Mouse (Mus musculus) kidney, embryonic 16.5 days (tissue): ENCODE results near the gene Gfpt1. TPM values are rescaled to one million over a fixed set of nuclear protein-coding genes. Genes with fewer than 3 reads are reported as not detected.

ENCODE experiments used
- ATAC-seq: fragments of 200-750 bp; cut with Nextera tagmentation; 2 replicates; pipeline ENCODE4 v1.8.0; 2017; ENCODE audit warnings: moderate TSS enrichment; ENCODE audit not compliant: low FRiP score, low TSS enrichment
- H3K27ac ChIP-seq: fragments of 300-500 bp; sonication (generic); 2 replicates; pipeline ENCODE4 v1.5.1; 2014; ENCODE audit warnings: low read length
- H3K27me3 ChIP-seq: fragments of 300-500 bp; sonication (generic); 2 replicates; pipeline ENCODE4 v1.6.1; 2014; ENCODE audit warnings: low read length, control low read depth, mixed read lengths; ENCODE audit not compliant: insufficient read depth
- H3K36me3 ChIP-seq: fragments of 300-500 bp; sonication (generic); 2 replicates; pipeline ENCODE4 v1.6.1; 2014; ENCODE audit warnings: low read length, control low read depth, mixed read lengths; ENCODE audit not compliant: insufficient read depth
- H3K4me1 ChIP-seq: fragments of 300-500 bp; sonication (generic); 2 replicates; pipeline ENCODE4 v1.6.1; 2014; ENCODE audit warnings: low read length, control low read depth, mixed read lengths; ENCODE audit not compliant: insufficient read depth
- H3K4me2 ChIP-seq: fragments of 300-500 bp; sonication (generic); replicated peaks from 2 replicates; pipeline ENCODE4 v1.6.1; 2014; ENCODE audit warnings: low read depth, low read length
- H3K4me3 ChIP-seq: fragments of 300-500 bp; sonication (generic); 2 replicates; pipeline ENCODE4 v1.5.1; 2014; ENCODE audit warnings: mild to moderate bottlenecking, low read length
- H3K9ac ChIP-seq: fragments of 300-500 bp; sonication (generic); replicated peaks from 2 replicates; pipeline ENCODE4 v1.6.1; 2014; ENCODE audit warnings: low read length
- H3K9me3 ChIP-seq: fragments of 300-500 bp; sonication (generic); 2 replicates; pipeline ENCODE4 v1.6.1; 2016; ENCODE audit warnings: low read length, control low read depth
- WGBS: fragments of 180-500 bp; shearing (Covaris S2); extraction: QIAGEN DNeasy Blood & Tissue Kit; methylation state at CpG from one replicate; pipeline ENCODE4 v1.1.7; 2014; 5-methylcytosine and 5-hydroxymethylcytosine counted together
- polyA plus RNA-seq: library from polyadenylated mRNA; unstranded; fragments of >200 nt; fragmentation: Nextera tagmentation; extraction: Ambion mirVana; gene quantifications from 2 replicates; pipeline ENCODE4 v1.2.1, GENCODE M21; 2015

The Gfpt1 gene
- polyA plus RNA-seq, 1 experiment from 2014 or later: 18.1 TPM

DNA sequence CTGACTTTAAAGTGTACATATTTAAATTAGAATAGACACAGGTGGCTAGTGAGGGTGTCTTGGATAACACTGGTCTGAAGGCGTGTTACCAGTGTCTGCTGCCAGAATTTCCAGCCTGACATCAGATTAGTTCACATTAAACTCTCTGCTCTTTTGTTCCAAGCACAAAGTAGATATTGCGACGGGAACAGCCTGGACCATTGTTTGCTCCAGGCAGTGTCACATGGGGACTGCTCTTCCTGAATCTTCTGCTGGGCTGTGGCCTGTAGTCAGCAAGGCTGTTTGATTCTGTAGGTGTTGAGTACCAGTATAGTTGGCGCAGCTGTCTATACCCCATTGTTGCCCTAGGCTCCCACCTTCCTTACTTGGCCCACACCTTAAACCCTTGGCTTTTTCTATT is 81.3 kb downstream of the Gfpt1 start:
- no peak for ATAC-seq
- 89% methylated on average over 4 of the region's 4 CpGs for WGBS
- no peaks in the 10 kb centered on the region for H3K36me3 ChIP-seq
- H3K4me2 ChIP-seq: no peak overlapping the region
- H3K4me1 ChIP-seq: peaks cover 10% of the 10 kb centered on the region
- H3K9me3 ChIP-seq: no peaks in the 10 kb centered on the region
- no peak overlapping the region for H3K9ac ChIP-seq
- no peak overlapping the region for H3K4me3 ChIP-seq
- H3K27me3 ChIP-seq: no peaks in the 10 kb centered on the region
- H3K27ac ChIP-seq: no peak overlapping the region

- Histone ChIP-seq H3K9me3 (peaks cover 3% of the 10 kb centered on the region; the same call in 1 of the 2 replicates), H3K4me3 (no peak overlapping the region), H3K9ac (no peak overlapping the region), H3K27ac (no peak overlapping the region), H3K27me3 (no peaks in the 10 kb centered on the region), H3K4me2 (no peak overlapping the region), H3K36me3 (no peaks in the 10 kb centered on the region), H3K4me1 (peaks cover 10% of the 10 kb centered on the region)
- WGBS: 37% methylated on average over 8 of the region's 8 CpGs
- peak; percentile 71; the same call in 1 of the 2 replicates for ATAC-seq
Measured at GRCm38 (mm10) chr6:87127049-87127753, 84.6 kb downstream of the Gfpt1 start.

- Histone ChIP-seq H3K4me1 (peaks cover 10% of the 10 kb centered on the region), H3K27ac (no peak overlapping the region), H3K36me3 (no peaks in the 10 kb centered on the region), H3K4me3 (no peak overlapping the region), H3K4me2 (no peak overlapping the region), H3K9me3 (peaks cover 3% of the 10 kb centered on the region; the same call in 1 of the 2 replicates), H3K9ac (no peak overlapping the region), H3K27me3 (no peaks in the 10 kb centered on the region)
- ATAC-seq: no peak
- WGBS: 92% methylated on average over 8 of the region's 8 CpGs
Measured at GRCm38 (mm10) chr6:87129861-87130260, 87.2 kb downstream of the Gfpt1 start.

DNA sequence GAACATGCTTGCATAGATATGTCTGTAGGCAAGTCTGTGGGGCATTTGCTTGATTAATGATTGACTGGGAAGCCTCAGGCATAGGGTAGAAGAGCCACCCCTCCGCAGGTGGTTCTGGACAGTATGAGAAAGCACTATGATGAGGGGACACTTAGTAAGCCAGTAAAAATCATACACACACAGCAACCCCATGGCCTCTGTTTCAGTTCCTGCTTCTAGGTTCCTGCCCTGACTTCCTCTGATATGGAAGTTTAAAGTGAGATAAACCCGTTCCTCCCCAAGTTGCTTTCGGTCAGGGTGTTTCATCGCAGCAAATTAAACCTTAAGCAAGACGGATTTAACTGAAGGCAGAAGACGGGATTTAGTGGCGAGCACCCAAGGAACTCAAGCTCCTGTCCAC is 88.0 kb downstream of the Gfpt1 start:
- ATAC-seq: no peak
- H3K27me3 ChIP-seq: no peaks in the 10 kb centered on the region
- no peak overlapping the region for H3K4me3 ChIP-seq
- peaks cover 3% of the 10 kb centered on the region; the same call in 1 of the 2 replicates for H3K9me3 ChIP-seq
- no peaks in the 10 kb centered on the region for H3K36me3 ChIP-seq
- H3K4me2 ChIP-seq: no peak overlapping the region
- H3K4me1 ChIP-seq: peaks cover 10% of the 10 kb centered on the region
- WGBS: 94% methylated on average over 7 of the region's 7 CpGs
- H3K27ac ChIP-seq: no peak overlapping the region
- no peak overlapping the region for H3K9ac ChIP-seq

- Histone ChIP-seq H3K4me1 (peaks cover 10% of the 10 kb centered on the region), H3K9ac (no peak overlapping the region), H3K4me3 (no peak overlapping the region), H3K27ac (no peak overlapping the region), H3K27me3 (no peaks in the 10 kb centered on the region), H3K36me3 (no peaks in the 10 kb centered on the region), H3K4me2 (no peak overlapping the region), H3K9me3 (peaks cover 3% of the 10 kb centered on the region; the same call in 1 of the 2 replicates)
- no peak for ATAC-seq
- 77% methylated on average over 1 of the region's 1 CpGs for WGBS
Measured at GRCm38 (mm10) chr6:87131078-87131477, 88.4 kb downstream of the Gfpt1 start.

DNA sequence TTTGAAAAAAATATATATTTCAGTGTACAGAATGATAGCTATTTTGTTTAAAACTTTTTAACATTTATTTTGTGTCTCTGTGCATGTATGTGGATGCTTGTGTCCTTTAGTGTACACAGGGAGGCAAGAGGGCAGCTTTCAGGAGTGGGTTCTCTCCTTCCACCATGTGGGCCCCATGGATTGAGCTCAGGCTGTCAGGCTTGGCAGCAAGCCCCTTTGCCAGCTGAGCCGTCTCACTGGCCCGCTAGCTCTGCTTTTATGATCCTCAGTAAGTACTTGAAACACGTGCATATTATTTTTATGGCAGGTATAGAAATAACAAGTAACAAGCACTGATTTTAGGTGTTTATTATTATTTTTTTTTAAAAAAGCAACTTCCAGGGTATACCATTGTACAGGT is 90.9 kb downstream of the Gfpt1 start:
- WGBS: 73% methylated on average over 3 of the region's 3 CpGs

DNA sequence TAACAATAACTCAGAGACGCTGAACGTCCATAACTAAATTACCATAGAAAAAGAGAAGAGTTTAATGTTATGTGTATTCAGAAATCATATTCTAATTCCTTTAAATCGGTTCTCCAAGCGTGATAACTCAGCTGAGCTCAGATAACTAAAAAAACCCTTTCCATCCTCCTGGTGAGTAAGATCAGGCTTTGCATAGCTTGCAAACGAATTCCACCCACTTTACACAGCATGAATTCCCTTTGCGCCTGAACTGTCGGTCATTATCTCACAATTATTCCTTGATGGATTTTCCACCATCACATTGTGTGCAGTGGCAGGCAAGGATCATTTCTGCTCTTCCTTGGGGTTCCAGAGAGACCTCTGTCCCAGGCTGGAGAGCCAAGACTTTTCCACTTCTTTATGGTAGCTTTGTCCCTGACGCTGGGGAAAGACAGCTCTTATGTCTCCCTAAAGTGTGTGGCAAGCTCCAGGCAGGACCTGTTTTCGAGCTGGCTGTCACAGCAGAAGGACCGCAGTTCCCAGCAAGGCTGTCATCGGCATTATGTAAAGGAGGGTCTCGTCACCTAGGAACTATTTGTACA is 91.4 kb downstream of the Gfpt1 start:
- ATAC-seq: no peak
- 78% methylated on average over 12 of the region's 12 CpGs for WGBS
- no peaks in the 10 kb centered on the region for H3K27me3 ChIP-seq
- H3K36me3 ChIP-seq: 0 out of 2 replicates have a peak, but pooled peaks cover 4% of the 10 kb centered on the region
- no peak overlapping the region for H3K27ac ChIP-seq
- no peak overlapping the region for H3K9ac ChIP-seq
- H3K4me2 ChIP-seq: no peak overlapping the region
- H3K4me3 ChIP-seq: no peak overlapping the region
- H3K4me1 ChIP-seq: no peaks in the 10 kb centered on the region
- peaks cover 3% of the 10 kb centered on the region; the same call in 1 of the 2 replicates for H3K9me3 ChIP-seq

More for the DNA sequence above, 90.9 kb downstream of the Gfpt1 start:
- Histone ChIP-seq H3K27me3 (no peaks in the 10 kb centered on the region), H3K27ac (no peak overlapping the region), H3K4me1 (no peaks in the 10 kb centered on the region), H3K4me2 (no peak overlapping the region), H3K4me3 (no peak overlapping the region), H3K36me3 (0 out of 2 replicates have a peak, but pooled peaks cover 4% of the 10 kb centered on the region), H3K9ac (no peak overlapping the region), H3K9me3 (peaks cover 3% of the 10 kb centered on the region; the same call in 1 of the 2 replicates)
- no peak for ATAC-seq

DNA sequence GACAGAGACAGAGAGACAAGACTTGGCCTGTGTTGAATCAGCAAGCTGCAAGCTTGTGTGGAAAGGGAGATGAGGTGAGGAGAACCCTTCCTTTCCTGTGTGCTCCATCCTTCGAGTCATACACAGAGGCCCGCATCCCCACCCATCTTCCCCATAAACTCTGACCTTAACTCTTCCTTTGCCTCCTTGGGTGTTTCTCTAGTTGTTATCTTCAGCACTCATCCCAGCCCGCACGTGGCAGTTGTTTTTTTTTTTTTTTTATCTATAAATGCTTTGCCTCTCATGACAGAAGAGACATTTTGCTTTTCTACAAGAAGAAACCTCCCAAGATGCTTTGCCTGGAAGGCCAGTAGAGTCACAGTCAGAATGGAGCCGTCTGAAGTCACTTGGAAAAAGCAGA is 95.8 kb downstream of the Gfpt1 start:
- H3K9me3 ChIP-seq: no peaks in the 10 kb centered on the region
- 0 out of 2 replicates have a peak, but pooled peaks cover under 1% of the 10 kb centered on the region for H3K4me1 ChIP-seq
- no peak overlapping the region for H3K27ac ChIP-seq
- H3K27me3 ChIP-seq: no peaks in the 10 kb centered on the region
- H3K4me2 ChIP-seq: no peak overlapping the region
- no peak overlapping the region for H3K9ac ChIP-seq
- WGBS: 87% methylated on average over 5 of the region's 5 CpGs
- no peak for ATAC-seq
- no peak overlapping the region for H3K4me3 ChIP-seq
- 0 out of 2 replicates have a peak, but pooled peaks cover 4% of the 10 kb centered on the region for H3K36me3 ChIP-seq

GRCm38 (mm10) chr6:87139796-87140553 is 97.3 kb downstream of the Gfpt1 start:
- Histone ChIP-seq H3K27ac (no peak overlapping the region), H3K9ac (no peak overlapping the region), H3K36me3 (0 out of 2 replicates have a peak, but pooled peaks cover 4% of the 10 kb centered on the region), H3K4me1 (0 out of 2 replicates have a peak, but pooled peaks cover 3% of the 10 kb centered on the region), H3K9me3 (no peaks in the 10 kb centered on the region), H3K27me3 (no peaks in the 10 kb centered on the region), H3K4me2 (no peak overlapping the region), H3K4me3 (no peak overlapping the region)
- WGBS: 82% methylated on average over 12 of the region's 12 CpGs
- ATAC-seq: no peak
